In the genomic region with DNA sequence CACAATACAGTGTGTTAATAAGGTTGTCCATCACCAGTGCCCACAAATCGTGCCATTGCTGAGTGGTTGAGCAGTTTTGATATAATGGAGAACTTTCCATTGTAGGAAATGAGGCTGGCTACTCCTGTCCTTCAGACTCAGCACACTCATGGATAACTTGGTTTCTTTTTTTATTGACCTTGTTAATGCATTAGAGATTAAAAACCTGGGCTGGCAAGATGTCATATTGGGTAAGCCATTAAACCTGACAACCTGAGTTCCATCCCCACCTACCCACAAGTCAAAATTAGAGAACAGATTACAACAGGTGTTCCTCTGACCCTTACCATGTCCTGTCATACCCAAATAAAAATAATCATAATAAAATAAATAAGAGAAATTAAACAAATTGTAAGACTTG, we compare ENCODE assay signal across 19 mouse cellular contexts.
"Had no signal": no experiment of that assay in that cellular context is flagged by ENCODE, and none has a peak within 500 bp of the region (broad histone marks: within the 10 kb centered on the region; RNA-seq: fewer than 3 reads in every experiment).

No protein-coding gene starts in this region.

- H3K9ac ChIP-seq: lung, embryonic 14.5 days; midbrain, embryonic 12.5 days; neural tube, embryonic 13.5 days; neural tube, embryonic 15.5 days had no signal

- H3K4me1 ChIP-seq: midbrain, embryonic 10.5 days; midbrain, embryonic 12.5 days; neural tube, embryonic 13.5 days; neural tube, embryonic 15.5 days had no signal

- H3K4me3 ChIP-seq: midbrain, embryonic 10.5 days; midbrain, embryonic 12.5 days; myocyte; neural tube, embryonic 13.5 days; neural tube, embryonic 15.5 days had no signal

- H3K36me3 ChIP-seq: midbrain, embryonic 10.5 days; midbrain, embryonic 12.5 days; neural tube, embryonic 13.5 days; neural tube, embryonic 15.5 days had no signal

- H3K27ac ChIP-seq: midbrain, embryonic 10.5 days; midbrain, embryonic 12.5 days; neural tube, embryonic 13.5 days; neural tube, embryonic 15.5 days had no signal

- H3K4me2 ChIP-seq: lung, embryonic 14.5 days; midbrain, embryonic 12.5 days; neural tube, embryonic 13.5 days; neural tube, embryonic 15.5 days had no signal

- H3K9me3 ChIP-seq: midbrain, embryonic 10.5 days; midbrain, embryonic 12.5 days; neural tube, embryonic 13.5 days; neural tube, embryonic 15.5 days had no signal

- H3K27me3 ChIP-seq: midbrain, embryonic 12.5 days; neural tube, embryonic 13.5 days; neural tube, embryonic 15.5 days had no signal

- ATAC-seq: midbrain, embryonic 16.5 days had no signal

- DNase-seq: lung, adult 18-20 months; lung, embryonic 14.5 days; lung, postnatal 10 days; lung, postnatal 4 days; midbrain, embryonic 14.5 days; retina, postnatal 1 day; right cerebral cortex, adult 18-20 months; right cerebral cortex, postnatal 25 days; right cerebral cortex, postnatal 4 days; spleen, adult 18-20 months; thymus, adult 18-20 months; thymus, postnatal 14 days; thymus, postnatal 36 days had no signal
